Mouse (Mus musculus) urinary bladder, postnatal 4 days (tissue): Measurements from ENCODE around the gene Pafah2.

ENCODE experiments used
- DNase-seq, 2 experiments: peaks; one replicate each; pipeline ENCODE4 v3.0.0; 2021 to 2022; ENCODE audit warnings: low spot score in 2 of 2

The Pafah2 gene

GRCm38 (mm10) chr4:134421971-134422370, 25.9 kb downstream of the Pafah2 start:
- no peak for DNase-seq

GRCm38 (mm10) chr4:134423949-134424348, 27.8 kb downstream of the Pafah2 start:
- no peak for DNase-seq

GRCm38 (mm10) chr4:134425088-134425487, 29.0 kb downstream of the Pafah2 start:
- DNase-seq = no peak

GRCm38 (mm10) chr4:134430381-134431004, 34.4 kb downstream of the Pafah2 start:
- no peak for DNase-seq

GRCm38 (mm10) chr4:134432686-134433360, 36.7 kb downstream of the Pafah2 start:
- DNase-seq = no peak

- no peak for DNase-seq
Measured at GRCm38 (mm10) chr4:134436185-134436584, 40.1 kb downstream of the Pafah2 start.

GRCm38 (mm10) chr4:134436659-134437058, 40.5 kb downstream of the Pafah2 start:
- no peak for DNase-seq

GRCm38 (mm10) chr4:134439119-134439518, 43.0 kb downstream of the Pafah2 start:
- DNase-seq = no peak

- no peak for DNase-seq
Measured at GRCm38 (mm10) chr4:134439919-134440318, 43.8 kb downstream of the Pafah2 start.

- DNase-seq = no peak
Measured at GRCm38 (mm10) chr4:134442216-134442615, 46.1 kb downstream of the Pafah2 start.

- DNase-seq = no peak
Measured at GRCm38 (mm10) chr4:134443589-134443988, 47.5 kb downstream of the Pafah2 start.

- DNase-seq = no peak
Measured at GRCm38 (mm10) chr4:134444949-134445348, 48.8 kb downstream of the Pafah2 start.

- no peak for DNase-seq
Measured at GRCm38 (mm10) chr4:134445489-134445888, 49.4 kb downstream of the Pafah2 start.

- DNase-seq = no peak
Measured at GRCm38 (mm10) chr4:134447966-134448365, 51.8 kb downstream of the Pafah2 start.

- no peak for DNase-seq
Measured at GRCm38 (mm10) chr4:134449595-134450391, 53.7 kb downstream of the Pafah2 start.

- no peak for DNase-seq
Measured at GRCm38 (mm10) chr4:134450392-134451195, 54.5 kb downstream of the Pafah2 start.

- DNase-seq = no peak
Measured at GRCm38 (mm10) chr4:134451484-134451883, 55.4 kb downstream of the Pafah2 start.

- DNase-seq = no peak
Measured at GRCm38 (mm10) chr4:134453619-134454400, 57.7 kb downstream of the Pafah2 start.

- no peak for DNase-seq
Measured at GRCm38 (mm10) chr4:134455310-134455709, 59.2 kb downstream of the Pafah2 start.

GRCm38 (mm10) chr4:134457130-134457825, 61.2 kb downstream of the Pafah2 start:
- no peak for DNase-seq
